Mouse (Mus musculus): ENCODE measurements at regions not wholly inside any gene's neighbourhood (a gene's known extent, or its start where the extent isn't known, plus 50 kb on each side); places are given as distances from the start of the nearest gene placed in this dataset.

- TF ChIP-seq EP300 (IDR thresholded peaks at IDR 0.05) (no peak), CTCF (IDR thresholded peaks at IDR 0.05) (no peak)
Observed at GRCm38 (mm10) chr8:126787398-126787797, 158.2 kb downstream of the Tomm20 start.
